Mouse (Mus musculus) cerebellum, adult 11 months (tissue): Measurements from ENCODE around the gene Gm10643.

Experiments used
- DNase-seq: peaks from one replicate; pipeline ENCODE4 v3.0.0; 2022

Gm10643 gene

DNA sequence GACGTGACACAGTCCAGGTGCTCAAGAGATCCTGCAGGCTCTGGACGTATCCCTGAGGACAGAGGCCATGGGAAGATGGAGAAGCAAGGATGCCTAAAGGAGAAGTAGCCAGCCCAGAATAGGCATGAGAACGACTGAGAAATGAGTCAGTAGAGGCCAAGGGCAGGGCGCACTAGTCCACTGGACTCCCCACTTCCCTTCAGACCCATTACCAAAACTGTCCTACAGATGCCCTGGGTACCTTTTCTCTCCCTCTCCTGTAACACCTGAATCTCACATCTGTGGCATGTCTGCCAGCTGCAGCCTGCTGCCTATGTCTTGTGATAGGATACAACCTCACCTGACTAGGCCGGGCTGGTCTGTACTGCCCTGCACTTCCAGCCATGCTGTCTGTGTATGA lies 5.3 kb upstream of the Gm10643 start:
- DNase-seq, result no peak

GRCm38 (mm10) chr8:84069750-84070149 lies 4.8 kb upstream of the Gm10643 start:
- DNase-seq, result no peak

- no peak for DNase-seq
Observed at GRCm38 (mm10) chr8:84069169-84069568, 4.2 kb upstream of the Gm10643 start.

- no peak for DNase-seq
Observed at GRCm38 (mm10) chr8:84068316-84069035, 3.5 kb upstream of the Gm10643 start.

DNA sequence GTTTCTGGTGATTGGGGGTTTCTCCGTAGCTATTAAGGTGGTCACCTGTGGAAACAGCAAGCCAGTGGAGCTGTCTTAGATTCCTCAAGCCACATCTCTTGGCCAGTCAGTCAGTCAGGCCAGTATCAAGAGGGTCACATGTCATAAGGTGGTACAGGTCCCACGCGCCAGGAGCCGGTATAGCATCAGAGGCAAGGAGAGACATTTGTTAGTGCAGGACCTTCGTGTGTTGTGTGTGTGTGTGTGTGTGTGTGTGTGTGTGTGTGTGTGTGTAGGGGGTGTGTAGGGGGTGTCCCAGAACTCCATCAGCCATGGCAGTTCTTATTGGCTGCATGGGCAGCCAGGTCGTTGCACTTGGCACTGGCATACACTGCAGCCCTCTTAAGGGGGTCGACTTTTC lies 3.0 kb upstream of the Gm10643 start:
- DNase-seq, result no peak

DNA sequence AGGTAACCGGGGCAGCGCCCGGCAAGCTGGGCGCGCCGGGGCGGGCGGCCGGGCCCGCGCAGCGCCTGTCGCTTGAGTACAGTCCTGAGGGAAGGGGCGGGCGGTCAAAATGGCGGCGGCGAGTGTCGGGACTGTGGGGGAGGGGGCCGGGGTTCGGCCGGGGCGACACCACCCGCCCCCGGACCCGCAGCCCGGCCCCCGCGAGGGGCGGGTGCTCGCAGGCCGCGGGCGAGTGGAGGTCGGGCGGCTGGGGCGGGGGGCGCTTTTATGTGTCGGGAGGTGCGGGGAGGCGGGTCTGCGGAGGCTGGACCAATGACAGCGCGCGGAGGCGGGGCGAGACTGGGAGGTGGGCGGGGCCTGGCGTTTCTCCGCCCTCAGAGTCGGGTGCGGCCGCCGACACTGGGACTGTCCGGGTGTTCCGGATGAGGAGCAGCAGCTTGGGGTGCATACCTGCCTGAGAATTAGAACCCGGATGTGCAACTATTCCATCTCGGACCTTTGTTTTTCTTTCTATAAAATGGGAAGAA lies 2.2 kb upstream of the Gm10643 start:
- DNase-seq, result peak; percentile 93

GRCm38 (mm10) chr8:84066291-84066930 lies 1.5 kb upstream of the Gm10643 start, which contains the start of gene Rfx1:
Gene Rfx1, plus strand, starts transcription at chr8:84066834.
- peak; percentile 99 for DNase-seq

GRCm38 (mm10) chr8:84065457-84066072 lies 628 bp upstream of the Gm10643 start:
- no peak for DNase-seq

DNA sequence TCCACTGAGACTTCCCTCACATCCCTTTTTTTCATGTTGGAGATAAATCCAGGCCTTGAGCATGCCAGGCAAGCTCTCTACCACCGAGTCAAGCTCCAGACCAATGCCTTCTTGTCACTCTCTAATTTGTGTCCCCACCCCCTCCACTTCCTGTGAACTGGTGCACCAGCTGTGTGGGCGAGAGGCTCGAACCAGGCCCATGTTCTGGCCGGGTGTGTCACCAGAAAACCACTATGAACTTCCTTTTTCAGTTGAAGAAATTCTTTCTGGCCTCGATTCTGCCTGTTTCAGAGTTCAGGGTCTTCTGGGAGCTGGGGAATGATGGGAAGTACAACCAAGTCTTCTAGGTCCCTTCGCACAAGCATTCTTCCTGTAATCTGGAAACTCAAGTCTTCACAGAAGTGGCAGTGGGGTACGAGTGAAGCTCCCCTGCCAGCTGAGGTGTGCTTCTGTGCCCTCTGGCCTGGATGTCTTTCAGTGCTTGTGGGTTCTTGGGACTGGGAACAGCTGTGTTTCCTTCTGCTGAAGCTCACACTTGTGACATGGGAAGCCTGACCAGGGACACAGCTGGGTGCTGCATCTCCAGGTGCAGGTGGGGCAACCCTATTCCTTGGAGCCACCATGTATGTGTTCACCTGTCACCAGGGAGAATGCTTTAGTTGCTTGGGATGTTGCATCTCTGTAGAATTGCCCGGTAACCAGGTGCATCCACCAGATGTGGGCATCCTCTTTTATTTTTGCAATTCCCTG lies 901 bp downstream of the Gm10643 start:
- no peak for DNase-seq

GRCm38 (mm10) chr8:84060245-84060644 lies 4.7 kb downstream of the Gm10643 start:
- no peak for DNase-seq

DNA sequence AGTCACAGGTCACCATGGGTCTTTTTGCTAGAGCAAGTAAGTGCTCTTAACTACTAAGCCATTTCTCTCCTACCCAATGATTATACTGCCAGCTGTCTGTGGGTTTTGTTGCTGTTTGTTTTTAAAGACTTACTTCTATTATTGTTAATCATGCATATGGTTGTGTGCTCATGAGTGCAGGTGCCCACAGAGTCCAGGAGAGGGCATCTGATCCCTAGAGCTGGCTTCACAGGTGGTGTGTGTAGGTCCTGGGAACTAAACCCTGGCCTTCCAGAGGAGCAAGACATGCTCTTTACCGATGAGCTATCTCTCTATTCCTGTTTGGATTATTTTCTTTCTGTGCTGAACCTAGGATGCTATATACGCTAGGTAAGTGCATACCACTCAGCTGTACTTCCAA lies 5.7 kb downstream of the Gm10643 start:
- no peak for DNase-seq

GRCm38 (mm10) chr8:84057827-84058226 lies 7.1 kb downstream of the Gm10643 start:
- DNase-seq, result no peak

GRCm38 (mm10) chr8:84053229-84053628 lies 11.7 kb downstream of the Gm10643 start:
- DNase-seq, result no peak

DNA sequence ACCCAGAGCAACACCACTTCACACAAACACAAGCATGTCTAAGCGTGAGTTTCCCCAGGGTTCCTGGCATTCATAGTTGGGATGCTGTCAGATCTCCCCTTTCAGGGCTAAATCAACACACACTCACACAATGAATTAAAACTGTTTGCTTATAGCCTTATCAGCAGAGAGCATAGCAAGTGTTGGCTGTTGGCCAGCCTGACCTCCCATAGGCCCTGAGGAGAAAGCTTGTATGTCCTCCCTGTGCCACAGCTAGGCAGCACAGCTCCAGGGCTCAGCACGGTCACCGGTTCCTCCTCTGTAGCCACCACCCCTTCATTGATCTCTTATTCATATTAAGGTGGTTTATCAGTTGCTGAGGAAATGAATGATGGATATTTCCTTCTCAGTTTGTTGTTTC lies 12.2 kb downstream of the Gm10643 start:
- no peak for DNase-seq

GRCm38 (mm10) chr8:84048171-84048570 lies 16.8 kb downstream of the Gm10643 start:
- DNase-seq, result no peak

GRCm38 (mm10) chr8:84046505-84046904 lies 18.4 kb downstream of the Gm10643 start:
- DNase-seq, result no peak

DNA sequence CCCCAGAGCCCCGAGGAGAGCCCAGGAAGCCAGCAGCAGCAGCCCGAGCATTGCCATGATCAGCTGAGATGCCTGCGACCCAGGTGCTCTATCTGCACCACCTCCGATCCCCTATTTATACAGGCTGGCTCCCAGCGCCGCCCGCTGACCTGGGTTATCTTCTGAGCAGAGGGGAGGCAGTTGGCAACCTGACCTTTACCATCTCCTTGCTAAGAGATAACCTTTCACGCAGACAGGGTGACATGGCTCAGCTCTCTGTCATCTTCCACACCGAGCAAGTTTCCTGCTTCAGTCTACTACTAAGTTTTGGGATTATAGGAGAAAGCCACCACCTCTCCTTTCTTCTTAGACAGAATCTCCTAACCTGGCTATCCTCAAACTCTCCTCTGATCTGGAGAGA lies 20.0 kb downstream of the Gm10643 start, which contains the start of gene Rln3:
TSS of gene Rln3 (minus strand) at position 101 of the 400 bp plus-strand sequence.
- no peak for DNase-seq

DNA sequence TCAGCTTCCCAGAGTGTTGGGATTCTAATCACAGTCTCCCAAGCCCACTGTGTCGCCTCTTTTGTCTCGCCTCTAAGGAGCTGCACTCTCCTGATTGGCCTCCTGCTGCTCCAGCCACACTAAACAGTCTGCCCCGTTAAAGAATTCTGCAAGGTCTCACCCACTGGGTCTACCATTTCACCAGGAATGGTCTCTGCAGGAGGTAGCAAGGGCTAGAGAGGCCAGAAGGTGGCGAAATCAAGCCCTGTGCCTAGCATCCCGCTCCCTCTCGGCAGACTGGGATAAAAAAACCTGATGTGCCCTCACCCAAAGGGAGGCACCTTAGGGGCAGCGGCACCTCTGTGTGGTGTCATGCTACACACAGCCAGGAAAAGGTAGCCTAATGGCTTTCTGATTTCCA lies 20.8 kb downstream of the Gm10643 start:
- no peak for DNase-seq

GRCm38 (mm10) chr8:84042948-84043342 lies 22.0 kb downstream of the Gm10643 start:
- no peak for DNase-seq

DNA sequence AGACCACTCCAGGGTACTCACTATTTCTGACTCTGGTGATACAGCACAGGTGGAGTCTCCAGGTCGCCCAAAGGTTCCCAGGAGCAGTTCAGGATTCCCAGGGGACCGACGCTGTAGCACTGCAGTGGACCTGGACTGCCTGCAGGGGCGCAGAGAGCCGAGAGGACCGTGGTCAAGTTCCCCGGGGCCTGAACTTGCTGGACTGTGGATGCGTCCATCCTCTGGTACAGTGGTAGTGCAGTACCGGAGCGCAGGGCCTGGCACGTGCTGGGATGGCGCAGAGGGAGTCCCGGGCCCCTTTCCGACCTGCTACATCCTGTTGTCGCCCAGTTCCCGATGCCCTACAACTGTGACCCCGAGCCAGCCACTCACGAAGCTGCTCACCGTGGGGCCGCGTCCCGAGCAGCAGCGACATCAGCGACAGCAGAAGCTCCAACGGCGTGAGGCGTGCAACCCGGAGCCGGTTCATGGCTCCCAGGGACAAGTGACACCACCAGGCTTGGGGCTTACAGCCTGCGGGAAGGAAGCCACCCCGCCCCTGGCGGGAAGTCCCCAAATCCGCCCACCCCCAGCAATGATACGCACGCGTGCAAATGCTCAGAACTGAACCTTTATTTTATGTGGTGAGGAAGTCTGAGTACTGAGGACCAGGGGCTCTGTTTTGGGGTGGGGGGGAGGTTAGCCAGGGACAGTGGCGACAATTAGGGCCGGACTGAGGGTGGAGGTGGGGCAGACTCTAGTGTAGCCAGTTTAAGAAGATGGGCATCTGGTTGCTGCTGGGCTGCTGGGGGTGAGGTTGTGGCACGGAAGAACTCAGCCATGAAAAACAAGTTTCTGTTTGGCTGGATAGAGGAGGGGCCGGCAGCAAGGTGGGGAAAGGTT lies 22.6 kb downstream of the Gm10643 start, which contains the start of gene Il27ra:
TSS of gene Il27ra (minus strand) at position 524 of the 882 bp plus-strand sequence.
- DNase-seq, result no peak

- peak; percentile 61 for DNase-seq
Observed at GRCm38 (mm10) chr8:84039050-84039449, 25.9 kb downstream of the Gm10643 start.

DNA sequence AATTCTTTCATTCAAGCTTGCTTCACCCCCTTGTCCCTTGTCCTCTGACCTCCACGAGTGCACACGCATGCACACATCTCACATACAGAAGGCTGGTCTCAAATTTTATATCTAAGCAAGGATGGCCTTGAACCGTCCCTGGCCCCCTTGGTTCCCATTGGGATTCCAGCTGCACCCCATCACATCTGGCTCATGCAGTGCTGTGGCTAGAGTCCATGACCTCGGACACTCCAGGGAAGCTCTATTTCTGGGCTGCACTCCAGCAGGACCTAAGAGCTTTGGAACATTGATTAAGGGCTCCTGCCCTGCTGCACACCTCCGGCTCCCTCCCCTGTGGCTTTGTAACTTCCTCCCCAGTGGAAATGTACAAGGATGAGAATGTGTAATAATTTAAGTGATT lies 26.9 kb downstream of the Gm10643 start:
- no peak for DNase-seq
